Mouse (Mus musculus) right cerebral cortex, adult 18-20 months (tissue): ENCODE results near the gene Pparg.

Experiments used
- DNase-seq: peaks from one replicate; pipeline ENCODE4 v3.0.0; 2022; ENCODE audit warnings: mixed read lengths

The Pparg gene

DNA sequence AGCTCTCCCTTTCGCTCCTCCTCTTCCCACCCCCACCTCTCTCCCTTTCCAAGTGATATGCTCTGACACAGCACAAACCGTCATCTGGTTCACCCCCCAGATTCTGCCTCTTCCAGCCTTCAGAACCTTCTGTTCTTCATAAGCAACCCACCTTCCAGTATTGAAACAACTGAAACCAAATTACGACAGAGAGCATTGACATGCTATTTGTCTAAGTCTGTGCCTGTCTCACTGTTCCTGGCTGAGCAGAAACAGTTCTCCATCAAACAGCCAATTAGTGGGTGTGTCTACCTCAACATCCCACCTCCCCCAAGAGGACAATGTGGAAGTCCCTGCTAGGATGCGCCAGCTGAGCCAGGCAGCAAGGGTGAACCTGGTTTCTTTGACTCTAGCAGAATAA, 157.2 kb downstream of the Pparg start:
- DNase-seq, result no peak

DNA sequence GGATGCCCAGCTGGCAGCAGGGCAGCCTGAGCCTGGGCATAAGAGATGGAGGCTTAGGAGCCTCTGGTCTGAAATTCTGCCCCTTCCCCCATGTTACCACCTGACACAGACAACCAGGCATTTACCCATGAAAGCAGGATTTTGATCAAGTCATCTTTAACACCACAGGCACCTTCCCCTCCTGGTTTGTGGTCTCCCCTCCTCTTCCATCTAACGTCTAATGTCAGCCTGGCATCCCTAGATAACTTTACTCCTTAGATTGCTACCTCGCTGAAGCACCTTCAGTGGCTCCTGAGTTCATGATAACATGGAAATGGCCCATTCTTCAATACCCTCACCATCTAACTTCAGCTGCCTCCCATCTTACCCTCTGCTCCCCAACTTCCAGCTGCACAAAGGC, 157.6 kb downstream of the Pparg start:
- DNase-seq, result no peak

DNA sequence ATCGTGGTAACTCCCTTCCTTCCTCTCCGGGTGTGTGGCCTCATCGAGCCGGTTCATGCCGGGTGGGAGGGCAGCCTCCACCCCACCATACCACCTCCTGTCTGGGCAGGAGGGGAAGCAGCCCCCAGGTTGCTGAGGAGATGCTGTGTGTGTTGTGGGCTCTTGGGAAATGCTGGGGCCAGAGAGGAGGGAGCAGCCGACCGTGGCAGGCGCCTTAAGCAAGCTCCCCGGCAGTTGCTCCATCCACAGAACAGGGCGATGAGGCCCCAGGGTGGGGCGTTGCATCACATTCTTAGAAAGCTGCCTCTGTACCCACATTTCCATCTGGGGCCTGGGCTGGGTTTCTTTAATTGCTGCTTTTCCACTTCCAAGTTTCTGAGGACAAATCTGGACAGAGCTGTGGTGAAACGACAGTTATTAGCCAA, 158.5 kb downstream of the Pparg start:
- DNase-seq, result no peak

DNA sequence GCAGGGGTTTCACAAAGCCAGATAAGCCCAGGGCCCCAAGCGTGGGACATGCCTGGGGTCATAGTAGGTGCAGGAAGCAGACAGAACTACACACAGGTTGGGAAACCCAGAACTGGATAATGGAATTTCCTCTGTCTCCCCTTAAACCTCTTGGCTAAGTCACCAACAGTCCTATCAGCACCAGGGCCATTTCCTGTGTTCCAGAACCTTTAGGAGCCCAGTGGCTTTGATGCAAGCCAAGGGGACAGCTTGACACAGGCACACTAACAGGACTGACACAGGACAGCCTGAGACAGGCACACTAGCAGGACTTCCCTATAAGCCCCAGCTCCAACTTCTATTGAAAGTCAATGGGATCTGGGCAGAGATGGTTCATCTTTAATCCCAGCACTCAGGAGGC, 161.2 kb downstream of the Pparg start:
- no peak for DNase-seq

DNA sequence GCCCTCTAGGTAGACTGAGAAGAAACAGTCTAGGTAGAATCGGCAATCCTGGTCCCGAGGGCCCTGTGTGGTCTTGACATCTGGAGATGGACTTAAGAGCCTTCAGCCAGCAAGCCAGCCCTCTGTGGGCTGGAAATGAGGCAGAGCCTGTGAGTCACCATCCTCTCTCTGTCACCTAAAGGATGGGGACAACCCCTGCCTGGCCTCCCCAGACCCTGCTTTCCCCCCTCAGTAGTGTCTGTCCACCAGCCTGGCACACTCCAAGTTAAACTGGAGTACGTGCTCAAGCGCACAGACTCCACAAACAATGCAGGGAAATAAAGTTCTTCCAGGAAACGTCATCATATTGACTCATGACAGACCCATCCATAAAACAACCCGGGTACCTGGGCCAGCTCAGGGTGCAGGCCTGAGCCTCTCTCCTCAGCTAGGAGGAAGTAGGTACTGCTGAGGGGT, 162.0 kb downstream of the Pparg start:
- no peak for DNase-seq

DNA sequence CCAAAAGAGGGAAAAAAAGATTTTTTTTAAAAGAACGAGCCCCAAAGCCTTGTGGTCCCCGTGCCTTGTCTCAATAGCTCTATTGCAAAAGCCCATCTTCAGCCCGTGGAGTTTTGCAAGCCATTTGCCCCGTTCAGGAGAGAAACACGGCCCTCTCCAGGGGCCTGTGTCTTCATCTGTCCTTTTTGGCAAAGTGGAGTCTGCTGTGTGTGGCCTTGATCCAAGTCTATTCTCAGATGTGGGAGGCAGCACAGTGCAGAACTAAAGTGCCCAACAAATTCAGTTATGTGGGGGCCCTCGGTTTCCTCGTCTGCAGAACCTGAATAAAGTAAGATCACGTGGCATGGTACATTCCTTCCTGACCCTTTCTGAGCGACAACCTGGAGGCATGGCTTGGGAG, 162.4 kb downstream of the Pparg start:
- DNase-seq, result peak; percentile 67

DNA sequence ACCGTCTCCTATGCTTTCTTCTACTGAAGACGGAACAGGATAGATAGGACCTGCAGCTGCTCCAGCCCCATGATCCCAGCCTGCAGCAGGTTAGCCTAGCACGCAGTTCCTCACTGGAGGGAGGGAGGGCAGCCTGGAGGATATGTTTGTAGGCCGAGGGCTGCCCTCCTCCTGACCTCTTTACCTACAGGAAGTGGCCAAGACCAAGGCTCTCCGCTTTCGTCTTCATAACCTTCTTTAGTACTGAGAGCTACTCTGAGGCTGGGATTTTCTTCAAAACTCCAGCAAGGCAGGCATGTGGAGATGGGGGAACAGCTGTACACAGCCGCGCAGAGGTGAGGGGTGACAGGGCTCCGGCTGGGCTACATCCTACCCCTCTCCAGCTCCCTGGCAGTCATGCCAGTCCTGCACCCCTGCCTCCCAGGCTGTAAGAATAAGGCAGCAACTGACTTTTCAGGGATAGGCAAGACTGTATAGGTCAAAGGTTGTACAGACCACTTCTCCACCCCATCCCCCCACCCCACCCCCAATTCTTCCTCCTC, 163.8 kb downstream of the Pparg start:
- no peak for DNase-seq

DNA sequence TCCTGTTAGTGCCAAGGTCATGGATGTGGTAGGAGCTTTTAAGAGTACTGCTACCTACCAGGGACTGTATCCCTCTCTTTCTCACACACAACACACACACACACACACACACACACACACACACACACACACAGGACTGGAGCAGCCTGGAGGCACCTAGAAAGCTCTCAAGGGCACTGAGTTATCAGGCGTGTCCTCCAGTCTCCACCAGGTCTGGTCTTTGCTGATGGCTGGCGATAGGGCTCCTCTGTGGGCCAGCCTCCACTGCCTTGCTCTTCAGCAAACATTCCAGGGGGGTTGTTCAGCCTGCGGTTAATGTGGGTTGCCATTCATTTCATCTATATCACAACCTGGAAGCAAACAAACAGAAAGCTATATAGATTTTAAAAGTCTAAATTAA, 166.7 kb downstream of the Pparg start:
- no peak for DNase-seq

DNA sequence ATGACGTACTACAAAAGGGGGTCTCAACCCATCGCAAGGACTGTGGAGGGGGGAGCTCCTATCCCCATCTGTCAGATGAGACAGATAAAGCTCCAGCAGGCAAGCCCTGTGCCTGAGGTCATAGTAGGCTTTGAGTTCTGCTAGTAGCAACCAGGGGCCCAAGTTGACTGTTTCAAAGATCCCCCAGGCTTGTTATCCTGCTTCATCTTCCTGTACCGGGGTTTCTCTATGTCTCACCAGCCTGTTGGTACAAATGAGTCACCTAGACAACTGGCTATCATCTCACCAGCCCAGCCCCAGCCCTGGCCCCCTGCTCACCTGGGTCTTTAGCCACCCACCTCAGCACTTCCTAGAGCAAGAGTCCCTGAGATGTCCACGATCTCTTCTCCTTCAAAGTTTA, 167.6 kb downstream of the Pparg start:
- no peak for DNase-seq

DNA sequence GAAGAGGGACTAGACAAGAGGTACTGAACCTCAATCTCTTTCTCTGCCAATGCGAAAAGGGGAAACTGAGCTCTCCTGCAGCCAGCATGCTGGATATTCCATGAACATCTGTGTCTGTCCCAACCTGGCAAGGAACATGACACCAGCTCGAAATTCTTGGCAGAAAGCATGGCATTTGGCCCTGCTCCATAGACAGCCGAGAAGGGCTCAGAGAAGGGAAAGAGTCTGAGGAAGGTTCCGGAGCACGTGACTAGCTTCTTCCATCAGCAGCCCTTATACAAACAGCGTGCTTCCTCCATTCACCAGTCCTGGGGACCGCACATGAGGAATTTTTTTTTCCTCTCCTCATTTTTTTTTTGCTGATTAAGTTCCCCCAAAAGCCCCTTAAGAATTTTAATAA, 173.9 kb downstream of the Pparg start:
- peak; percentile 27 for DNase-seq

DNA sequence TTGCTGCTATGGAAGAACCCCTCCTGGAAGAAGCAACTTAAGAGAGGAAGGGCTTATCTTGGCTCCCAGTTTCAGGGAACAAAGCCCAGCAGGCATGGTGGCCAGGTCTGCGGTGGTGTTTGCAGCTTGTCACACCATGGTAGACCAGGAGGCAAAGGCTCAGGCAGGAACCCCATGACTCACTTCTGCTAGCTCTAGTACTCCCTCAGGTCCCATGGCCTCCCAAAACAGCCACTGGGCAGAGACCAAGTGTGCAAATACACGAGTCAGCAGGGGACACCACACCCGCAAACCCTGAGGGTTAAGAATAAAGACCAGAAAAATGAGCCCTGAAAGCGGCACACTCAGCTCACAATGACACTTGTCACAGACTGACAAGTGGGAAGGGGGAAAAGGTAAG, 175.4 kb downstream of the Pparg start:
- no peak for DNase-seq

DNA sequence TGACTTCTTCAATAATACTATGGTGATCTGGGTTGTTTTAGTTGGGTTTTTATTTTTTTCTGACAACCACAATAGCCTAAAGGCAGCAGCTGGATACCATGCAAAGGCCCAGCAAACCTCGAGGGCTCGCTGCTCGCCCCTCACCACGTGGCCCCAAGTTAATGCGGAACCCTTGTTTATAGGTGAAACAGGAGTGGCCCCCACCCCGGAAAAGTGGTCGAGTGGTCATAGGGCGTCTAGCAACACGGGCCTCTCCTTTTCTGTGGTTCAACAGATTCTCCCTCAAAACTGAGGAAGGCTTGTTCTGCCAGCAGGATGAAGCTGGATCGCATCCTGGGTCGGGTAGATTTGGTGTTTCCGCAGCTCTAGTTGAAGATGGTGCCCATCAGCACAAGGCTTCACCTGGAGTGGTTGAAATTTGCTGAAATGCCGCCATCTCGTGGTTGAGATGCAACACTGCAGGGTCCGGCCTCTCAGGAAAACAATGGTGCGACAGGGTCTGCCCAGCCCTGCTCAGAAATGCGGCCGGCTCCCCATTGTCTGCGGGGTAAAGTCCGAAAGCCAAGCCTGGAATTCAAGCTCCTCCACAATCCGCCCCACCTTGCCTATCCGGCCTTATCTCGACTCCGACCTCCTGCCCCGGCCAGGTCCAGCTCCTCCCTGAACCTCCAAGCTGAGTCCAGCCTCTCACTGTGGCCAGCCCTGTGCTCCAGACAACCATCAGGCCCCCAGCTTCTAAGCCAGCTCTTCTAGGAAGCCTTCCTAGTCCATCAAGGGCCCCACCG, 178.1 kb downstream of the Pparg start:
- DNase-seq, result peak; percentile 71
